ENCODE assay signal across 30 mouse cellular contexts in genomic region chr12:96763621-96764020, GRCm38 (mm10).
DNase-seq lines count a peak whose midpoint lies in the region; ATAC-seq lines count a peak whose summit lies in the region.
"Had no signal": no experiment of that assay in that cellular context is flagged by ENCODE, and none has a peak within 500 bp of the region (broad histone marks: within the 10 kb centered on the region; RNA-seq: fewer than 3 reads in every experiment).

No protein-coding gene starts in this region.

- 0 out of 2 replicates have a peak, but pooled peaks cover 2% of the 10 kb centered on the region for H3K4me1 ChIP-seq in kidney, embryonic 15.5 days
- H3K4me1 ChIP-seq in lung, embryonic 15.5 days, result 0 out of 2 replicates have a peak, but pooled peaks cover 6% of the 10 kb centered on the region
- H3K4me1 ChIP-seq: embryonic facial prominence, embryonic 13.5 days; forebrain, embryonic 15.5 days; heart, embryonic 10.5 days had no signal

- ATAC-seq in kidney, embryonic 15.5 days (replicated peaks; ENCODE audit: low FRiP score), result no peak
- no peak for ATAC-seq in lung, embryonic 15.5 days (ENCODE audit: borderline replicate concordance, extremely low read depth, low FRiP score, low TSS enrichment)
- peak; percentile 70 for ATAC-seq in megakaryocyte progenitor cell, adult 5-6 weeks (replicated peaks; ENCODE audit: poor library complexity)
- ATAC-seq in activated CD4-positive, CD25-positive, alpha-beta regulatory T cell, adult 4 months, result no peak
- ATAC-seq: forebrain, embryonic 15.5 days; hindbrain, postnatal 0 days; inflammation-experienced regulatory T-cells, adult 6 months; Patski had no signal

- no peaks in the 10 kb centered on the region for H3K36me3 ChIP-seq in kidney, embryonic 15.5 days
- H3K36me3 ChIP-seq in lung, embryonic 15.5 days, result no peaks in the 10 kb centered on the region
- H3K36me3 ChIP-seq: embryonic facial prominence, embryonic 10.5 days; embryonic facial prominence, embryonic 13.5 days; forebrain, embryonic 12.5 days; forebrain, embryonic 15.5 days; G1E; heart, embryonic 10.5 days had no signal

- no peaks in the 10 kb centered on the region for H3K27me3 ChIP-seq in kidney, embryonic 15.5 days
- no peaks in the 10 kb centered on the region for H3K27me3 ChIP-seq in lung, embryonic 15.5 days
- H3K27me3 ChIP-seq: CH12.LX; embryonic facial prominence, embryonic 13.5 days; forebrain, embryonic 12.5 days; forebrain, embryonic 15.5 days; Patski had no signal

- DNase-seq in embryo, embryonic 9.5 days (ENCODE audit: extremely low spot score), result peak; percentile 5
- DNase-seq in embryo, embryonic 10.5 days (ENCODE audit: low spot score), result no peak
- DNase-seq in kidney, adult 18-20 months, result no peak
- DNase-seq in lung, postnatal 14 days, result no peak
- DNase-seq: adrenal gland, adult 2 months; adrenal gland, postnatal 14 days; B cell, adult 2 months; cerebellum, adult 11-12 months; cerebellum, adult 8-10 months; cerebellum, postnatal 10 days; cerebellum, postnatal 36 days; gastrocnemius, postnatal 25 days; heart, adult 2 months; heart, postnatal 36 days had no signal

- H3K9me3 ChIP-seq in kidney, embryonic 15.5 days (replicated peaks), result no peaks in the 10 kb centered on the region
- no peaks in the 10 kb centered on the region for H3K9me3 ChIP-seq in lung, embryonic 15.5 days
- H3K9me3 ChIP-seq: embryonic facial prominence, embryonic 10.5 days; embryonic facial prominence, embryonic 13.5 days; forebrain, embryonic 12.5 days; forebrain, embryonic 15.5 days; heart, embryonic 10.5 days had no signal

- H3K27ac ChIP-seq in kidney, embryonic 15.5 days, result peak overlapping the region; percentile 72
- H3K27ac ChIP-seq in lung, embryonic 15.5 days, result peak overlapping the region; percentile 2; the same call in 1 of the 2 replicates
- H3K27ac ChIP-seq: embryonic facial prominence, embryonic 10.5 days; embryonic facial prominence, embryonic 13.5 days; forebrain, embryonic 12.5 days; forebrain, embryonic 15.5 days; heart, adult 2 months; heart, embryonic 10.5 days; hindbrain, embryonic 14.5 days; hindbrain, postnatal 0 days had no signal

- H3K9ac ChIP-seq in kidney, embryonic 15.5 days, result no peak overlapping the region
- no peak overlapping the region for H3K9ac ChIP-seq in lung, embryonic 15.5 days
- H3K9ac ChIP-seq: embryonic facial prominence, embryonic 13.5 days; forebrain, embryonic 12.5 days; forebrain, embryonic 15.5 days; hindbrain, embryonic 14.5 days had no signal

- H3K4me3 ChIP-seq in kidney, embryonic 15.5 days (replicated peaks), result no peak overlapping the region
- no peak overlapping the region for H3K4me3 ChIP-seq in lung, embryonic 15.5 days
- H3K4me3 ChIP-seq: embryonic facial prominence, embryonic 10.5 days; embryonic facial prominence, embryonic 13.5 days; erythroblast, embryonic 14.5 days; forebrain, embryonic 12.5 days; forebrain, embryonic 15.5 days; heart, adult 2 months; heart, embryonic 10.5 days had no signal

- 56% methylated on average over 2 of the region's 2 CpGs for WGBS in kidney, embryonic 15.5 days
- 32% methylated on average over 2 of the region's 2 CpGs for WGBS in lung, embryonic 15.5 days

- H3K4me2 ChIP-seq in kidney, embryonic 15.5 days, result no peak overlapping the region
- no peak overlapping the region for H3K4me2 ChIP-seq in lung, embryonic 15.5 days
- H3K4me2 ChIP-seq: embryonic facial prominence, embryonic 13.5 days; forebrain, embryonic 12.5 days; forebrain, embryonic 15.5 days; hindbrain, embryonic 14.5 days had no signal
